Mouse (Mus musculus) stomach, embryonic 16.5 days (tissue): ENCODE results near the gene Psg25. TPM values are rescaled to one million over a fixed set of nuclear protein-coding genes. Genes with fewer than 3 reads are reported as not detected.

Experiments used
- polyA plus RNA-seq: library from polyadenylated mRNA; unstranded; fragments of >200 nt; fragmentation: Nextera tagmentation; extraction: Ambion mirVana; gene quantifications from 2 replicates; pipeline ENCODE4 v1.2.1, GENCODE M21; 2015

Psg25 gene
- polyA plus RNA-seq, 1 experiment from 2014 or later = not detected

Other genes with a start within 250 kb of the Psg25 start
- gene Psg18, start 177.3 kb downstream of the Psg25 start, polyA plus RNA-seq = not detected in 2 replicates
- not detected in 2 replicates for gene Psg28, start 100.2 kb downstream of the Psg25 start, polyA plus RNA-seq
- gene Psg26, start 48.1 kb downstream of the Psg25 start, polyA plus RNA-seq = not detected in 2 replicates
- gene Psg27, start 35.0 kb upstream of the Psg25 start, polyA plus RNA-seq = not detected in 2 replicates
- not detected in 2 replicates for gene Psg23, start 84.2 kb upstream of the Psg25 start, polyA plus RNA-seq
- gene Psg21, start 124.5 kb upstream of the Psg25 start, polyA plus RNA-seq = not detected in 2 replicates
- gene Psg20, start 153.9 kb upstream of the Psg25 start, polyA plus RNA-seq = not detected in 2 replicates
- gene Psg22, start 185.8 kb upstream of the Psg25 start, polyA plus RNA-seq = not detected in 2 replicates